Mouse (Mus musculus) intestine, postnatal 0 days (tissue): Measurements from ENCODE around the gene 9930111J21Rik1. TPM values are rescaled to one million over a fixed set of nuclear protein-coding genes. Genes with fewer than 3 reads are reported as not detected.
"Not testable (repeated sequence)": the region's sequence is repeated elsewhere in the genome, so short reads cannot be mapped to it uniquely, and the experiment has no call there.

Experiments
- ATAC-seq: fragments of 200-750 bp; cut with Nextera tagmentation; 2 replicates; pipeline ENCODE4 v1.8.0; 2017; ENCODE audit warnings: mild to moderate bottlenecking, moderate TSS enrichment, moderate library complexity
- H3K27ac ChIP-seq: fragments of 300-500 bp; sonication (generic); 2 replicates; pipeline ENCODE4 v1.5.1; 2014; ENCODE audit warnings: mild to moderate bottlenecking, low read depth, low read length, moderate library complexity
- H3K27me3 ChIP-seq: fragments of 300-500 bp; sonication (generic); replicated peaks from 2 replicates; pipeline ENCODE4 v1.6.1; 2014; ENCODE audit warnings: low read length, mixed read lengths; ENCODE audit not compliant: control insufficient read depth, insufficient read depth
- H3K36me3 ChIP-seq: fragments of 300-500 bp; sonication (generic); 2 replicates; pipeline ENCODE4 v1.6.1; 2014; ENCODE audit warnings: mild to moderate bottlenecking, moderate library complexity; ENCODE audit not compliant: control insufficient read depth, insufficient read depth
- H3K4me1 ChIP-seq: fragments of 300-500 bp; sonication (generic); replicated peaks from 2 replicates; pipeline ENCODE4 v1.6.1; 2014; ENCODE audit warnings: antibody characterized with exemption, low read length, mixed read lengths; ENCODE audit not compliant: control insufficient read depth, insufficient read depth
- H3K4me2 ChIP-seq: fragments of 300-500 bp; sonication (generic); replicated peaks from 2 replicates; pipeline ENCODE4 v1.6.1; 2014; ENCODE audit warnings: low read depth, mild to moderate bottlenecking, moderate library complexity
- H3K4me3 ChIP-seq: fragments of 300-500 bp; sonication (generic); 2 replicates; pipeline ENCODE4 v1.5.1; 2014; ENCODE audit warnings: low read depth, low read length
- H3K9ac ChIP-seq: fragments of 300-500 bp; sonication (generic); 2 replicates; pipeline ENCODE4 v1.6.1; 2014; ENCODE audit warnings: mild to moderate bottlenecking, low read depth, low read length
- H3K9me3 ChIP-seq: fragments of 300-500 bp; sonication (generic); 2 replicates; pipeline ENCODE4 v1.6.1; 2016; ENCODE audit warnings: mixed run types; ENCODE audit not compliant: control insufficient read depth
- WGBS: fragments of 180-500 bp; shearing (Covaris S2); extraction: QIAGEN DNeasy Blood & Tissue Kit; methylation state at CpG from one replicate; pipeline ENCODE4 v1.1.7; 2014; 5-methylcytosine and 5-hydroxymethylcytosine counted together
- polyA plus RNA-seq: library from polyadenylated mRNA; unstranded; fragments of >200 nt; fragmentation: Nextera tagmentation; extraction: Ambion mirVana; gene quantifications from 2 replicates; pipeline ENCODE4 v1.2.1, GENCODE M21; 2015

Gene 9930111J21Rik1
- 0.43 and 0.48 TPM in 2 replicates for polyA plus RNA-seq

- WGBS: no CpG with 5 or more reads among the region's 3 CpGs
- H3K4me2 ChIP-seq, H3K9me3 ChIP-seq, H3K36me3 ChIP-seq, H3K27me3 ChIP-seq, H3K27ac ChIP-seq, H3K4me1 ChIP-seq, ATAC-seq, H3K4me3 ChIP-seq, H3K9ac ChIP-seq: not testable (repeated sequence)
Measured at GRCm38 (mm10) chr11:48979251-48979650, at the start of gene 9930111J21Rik1. 9930111J21Rik1 (minus strand) TSS chr11:48979398.

- not testable (repeated sequence) for H3K36me3 ChIP-seq, H3K27me3 ChIP-seq, H3K9me3 ChIP-seq, H3K4me3 ChIP-seq, H3K9ac ChIP-seq, ATAC-seq, H3K4me2 ChIP-seq, H3K4me1 ChIP-seq, H3K27ac ChIP-seq
Measured at GRCm38 (mm10) chr11:49012074-49012473, 32.9 kb upstream of the 9930111J21Rik1 start.

GRCm38 (mm10) chr11:49006785-49007184 lies 27.6 kb upstream of the 9930111J21Rik1 start:
- H3K4me3 ChIP-seq, H3K4me1 ChIP-seq, H3K27me3 ChIP-seq, H3K9ac ChIP-seq, H3K4me2 ChIP-seq, H3K9me3 ChIP-seq, H3K27ac ChIP-seq, H3K36me3 ChIP-seq, ATAC-seq: not testable (repeated sequence)
- WGBS: 20% methylated on average over 1 of the region's 1 CpGs

GRCm38 (mm10) chr11:49006317-49006716 lies 27.1 kb upstream of the 9930111J21Rik1 start:
- H3K36me3 ChIP-seq, H3K4me2 ChIP-seq, H3K4me3 ChIP-seq, H3K9me3 ChIP-seq, ATAC-seq, H3K9ac ChIP-seq, H3K27ac ChIP-seq, H3K4me1 ChIP-seq, H3K27me3 ChIP-seq: not testable (repeated sequence)
- 59% methylated on average over 2 of the region's 2 CpGs for WGBS

GRCm38 (mm10) chr11:49000411-49000810 lies 21.2 kb upstream of the 9930111J21Rik1 start:
- not testable (repeated sequence) for ATAC-seq, H3K36me3 ChIP-seq
- 67% methylated on average over 1 of the region's 1 CpGs for WGBS

GRCm38 (mm10) chr11:48994018-48994417 lies 14.8 kb upstream of the 9930111J21Rik1 start, which contains the start of gene Tgtp1:
Tgtp1 (minus strand) TSS chr11:48994172.
- H3K9me3 ChIP-seq, H3K4me2 ChIP-seq, H3K36me3 ChIP-seq, H3K4me1 ChIP-seq, H3K4me3 ChIP-seq, H3K9ac ChIP-seq, H3K27me3 ChIP-seq, ATAC-seq, H3K27ac ChIP-seq: not testable (repeated sequence)
- WGBS: 30% methylated on average over 2 of the region's 2 CpGs

More at GRCm38 (mm10) chr11:49000411-49000810, 21.2 kb upstream of the 9930111J21Rik1 start:
- not testable (repeated sequence) for H3K4me3 ChIP-seq, H3K4me2 ChIP-seq, H3K4me1 ChIP-seq, H3K9me3 ChIP-seq, H3K27ac ChIP-seq, H3K27me3 ChIP-seq, H3K9ac ChIP-seq

GRCm38 (mm10) chr11:48993296-48993695 lies 14.1 kb upstream of the 9930111J21Rik1 start:
- not testable (repeated sequence) for H3K27me3 ChIP-seq, H3K4me3 ChIP-seq, H3K36me3 ChIP-seq, H3K9ac ChIP-seq, H3K4me1 ChIP-seq, H3K27ac ChIP-seq, H3K4me2 ChIP-seq, ATAC-seq, H3K9me3 ChIP-seq
- 34% methylated on average over 10 of the region's 10 CpGs for WGBS

GRCm38 (mm10) chr11:48991740-48992520 lies 12.7 kb upstream of the 9930111J21Rik1 start, which contains the start of gene Gm12185:
Gm12185 (minus strand) TSS chr11:48992226.
- not testable (repeated sequence) for H3K36me3 ChIP-seq, H3K4me3 ChIP-seq, H3K27ac ChIP-seq, H3K4me2 ChIP-seq, H3K27me3 ChIP-seq, ATAC-seq, H3K9me3 ChIP-seq, H3K4me1 ChIP-seq, H3K9ac ChIP-seq
- WGBS: 45% methylated on average over 4 of the region's 4 CpGs

- not testable (repeated sequence) for H3K27me3 ChIP-seq, H3K4me1 ChIP-seq, ATAC-seq, H3K9me3 ChIP-seq, H3K27ac ChIP-seq, H3K4me3 ChIP-seq, H3K36me3 ChIP-seq, H3K9ac ChIP-seq, H3K4me2 ChIP-seq
- 74% methylated on average over 1 of the region's 2 CpGs for WGBS
Measured at GRCm38 (mm10) chr11:48989981-48990380, 10.8 kb upstream of the 9930111J21Rik1 start.
